Mouse (Mus musculus) heart, postnatal 36 days (tissue): ENCODE measurements around the gene Sdad1. TPM values are rescaled to one million over a fixed set of nuclear protein-coding genes. Genes with fewer than 3 reads are reported as not detected.
"Not testable (repeated sequence)": the region's sequence is repeated elsewhere in the genome, so short reads cannot be mapped to it uniquely, and the experiment has no call there.

Experiments used
- DNase-seq, 2 experiments: peaks; one replicate each; pipeline ENCODE4 v3.0.0; 2021 to 2022
- intact Hi-C: fragments of 180-260 bp; cut with DNase I; formaldehyde crosslinking; loops from one replicate; pipeline ENCODE4 v1.15.1; 2025
- total RNA-seq, 2 experiments: library from RNA; stranded (reverse); gene quantifications; 2 replicates each; pipeline ENCODE4 v1.2.3; 2021

The Sdad1 gene
- total RNA-seq: 10 to 100 TPM; 11.1 to 12.5 TPM

DNA sequence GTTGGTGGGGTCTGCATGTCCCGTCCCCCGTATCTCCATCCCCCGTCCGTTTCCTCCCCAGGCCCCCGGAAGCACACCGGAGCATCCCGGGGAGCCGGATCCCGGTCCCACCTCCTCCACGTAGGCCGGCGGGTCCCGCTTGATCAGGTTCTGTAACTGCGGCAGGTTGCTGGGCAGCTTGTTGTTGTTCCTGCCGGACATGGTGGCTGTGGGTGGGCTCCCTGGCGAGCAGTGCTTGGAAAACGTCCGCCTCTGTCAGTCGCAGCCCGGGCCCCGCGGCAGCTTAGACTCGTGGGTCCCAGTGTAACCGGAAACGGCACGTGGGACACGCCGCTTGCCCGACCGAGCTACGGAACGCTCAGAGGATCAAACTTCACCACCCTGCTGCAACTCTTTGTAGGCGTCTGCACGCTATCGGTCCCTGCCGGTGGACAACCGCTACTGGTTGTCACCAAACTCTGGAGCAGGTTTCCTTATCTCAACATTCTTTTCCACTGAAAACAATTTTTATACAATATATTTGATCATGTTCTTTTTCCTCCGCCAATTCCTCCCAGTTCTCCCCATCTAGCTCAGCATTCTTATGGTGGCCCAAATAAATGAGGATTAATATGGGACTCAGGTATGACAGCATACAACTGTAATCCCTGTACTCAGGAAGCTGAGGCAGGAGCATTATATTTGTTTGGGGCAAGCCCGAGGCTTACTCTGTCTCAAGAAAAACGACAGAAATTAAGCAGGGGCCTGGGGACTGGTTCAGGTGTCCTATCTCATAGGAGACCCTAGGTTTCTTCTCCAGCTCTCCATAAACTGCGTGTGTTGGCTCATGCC is at the start of gene Sdad1:
Sdad1 (minus strand) TSS at position 799 of the 831 bp plus-strand sequence.
- DNase-seq: peak; percentile 89 to 92
- intact Hi-C loops: loop anchor here (1.0 to 5.0 kb wide), 3 partner anchors 31 to 197 kb away; partner anchors contain the start of genes Naaa and Scarb2

- no peak for DNase-seq
- intact Hi-C loops: no loop called here
These were observed 48.6 kb upstream of the Sdad1 start for GRCm38 (mm10) chr5:92358767-92359455.

GRCm38 (mm10) chr5:92358033-92358432 is 47.8 kb upstream of the Sdad1 start:
- intact Hi-C loops: no loop called here
- DNase-seq: no peak

GRCm38 (mm10) chr5:92353517-92353916 is 43.2 kb upstream of the Sdad1 start:
- intact Hi-C loops: no loop called here
- peak; percentile 61 to 68 for DNase-seq

GRCm38 (mm10) chr5:92352716-92353115 is 42.4 kb upstream of the Sdad1 start:
- DNase-seq, intact Hi-C loops: not testable (repeated sequence)

DNA sequence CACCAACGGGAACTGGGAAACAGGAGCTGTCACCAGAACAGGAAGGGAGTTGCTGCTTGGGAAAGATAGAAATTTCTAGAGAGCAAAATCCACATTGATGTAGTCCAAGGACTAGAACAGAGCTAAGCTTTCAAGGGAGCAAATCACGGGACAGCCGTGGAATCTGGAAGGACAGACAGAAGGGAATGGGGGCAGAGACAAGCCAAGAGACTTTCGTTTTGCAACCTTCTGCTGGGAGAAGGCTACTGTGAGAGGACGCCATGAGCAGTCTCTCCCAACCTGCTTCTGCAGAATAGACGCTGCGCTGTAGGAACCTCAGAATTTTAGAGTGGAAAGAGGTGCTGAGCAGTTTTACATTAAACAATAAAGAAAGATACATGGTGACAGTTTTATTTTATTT is 39.5 kb upstream of the Sdad1 start:
- DNase-seq: no peak
- intact Hi-C loops: loop anchor here (2.0 kb wide), 1 partner anchor 19 kb away; the partner anchor contains the start of gene Art3

DNA sequence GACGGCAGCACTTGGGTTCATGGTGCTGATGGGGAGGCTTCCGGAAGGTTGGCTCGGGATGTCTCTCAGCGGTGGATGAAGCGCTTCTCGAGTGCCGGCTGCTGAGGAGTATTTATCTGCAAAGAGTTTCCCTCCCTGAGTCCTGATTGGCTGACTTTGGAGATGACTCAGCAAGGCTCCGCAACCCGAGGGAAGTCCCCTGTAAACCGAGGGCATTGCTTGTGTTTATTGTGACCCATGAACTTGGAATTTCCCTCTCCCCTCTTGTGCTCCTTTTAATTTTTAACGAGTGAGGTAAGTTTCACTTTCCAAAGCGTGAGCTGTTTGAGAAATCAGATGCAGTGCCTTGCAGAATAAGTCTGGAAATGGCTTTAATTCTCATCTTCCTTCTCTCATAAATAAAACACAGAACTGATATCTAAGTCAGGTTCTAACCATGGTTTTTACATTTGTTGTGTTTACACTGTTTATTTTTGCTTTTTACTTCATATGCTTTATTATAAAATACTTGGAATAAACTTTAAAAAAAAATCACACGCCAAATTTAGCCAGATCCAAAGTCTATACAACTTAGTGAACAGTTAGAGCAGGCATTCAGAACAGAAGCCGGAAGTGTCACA is 38.6 kb upstream of the Sdad1 start, which contains the start of gene Cxcl10:
Cxcl10 (minus strand) TSS at position 96 of the 620 bp plus-strand sequence.
- peak; percentile 43 to 46 for DNase-seq
- intact Hi-C loops: loop anchor here (2.0 kb wide), 1 partner anchor 18 kb away; the partner anchor contains the start of gene Art3

- intact Hi-C loops: no loop called here
- DNase-seq: no peak
These were observed 34.7 kb upstream of the Sdad1 start for GRCm38 (mm10) chr5:92345006-92345405.

DNA sequence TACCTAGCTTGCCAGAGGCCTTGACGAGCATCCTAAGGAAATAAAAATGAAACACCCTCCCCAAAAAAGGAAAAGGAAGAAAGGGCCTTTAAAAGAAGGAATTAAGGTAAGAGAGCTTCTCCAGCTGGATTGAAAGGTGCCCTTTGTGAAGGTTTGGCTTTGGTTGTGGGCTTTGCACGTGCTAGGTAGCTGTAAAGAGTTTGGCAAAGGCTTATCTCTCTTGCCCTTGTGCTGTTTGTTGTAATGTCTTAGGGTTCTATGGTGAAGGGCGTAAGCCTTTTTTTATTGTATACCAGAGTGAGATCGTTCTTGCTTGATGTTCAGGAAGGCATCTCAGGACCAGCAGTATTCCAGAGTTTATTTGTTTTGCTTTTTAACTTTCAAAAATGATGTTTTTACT is 30.3 kb upstream of the Sdad1 start:
- intact Hi-C loops: no loop called here
- no peak for DNase-seq

GRCm38 (mm10) chr5:92336743-92337142 is 26.5 kb upstream of the Sdad1 start:
- no peak for DNase-seq
- intact Hi-C loops: no loop called here

- intact Hi-C loops: loop anchor here (2.0 kb wide), 1 partner anchor 20 kb away; no protein-coding TSS in a partner anchor
- peak; percentile 53 to 65 for DNase-seq
These were observed 22.1 kb upstream of the Sdad1 start for GRCm38 (mm10) chr5:92332359-92332840.

GRCm38 (mm10) chr5:92331635-92332338 is 21.5 kb upstream of the Sdad1 start, which contains the start of gene Art3:
Art3 (plus strand) TSS chr5:92331827.
- intact Hi-C loops: loop anchor here (2.0 kb wide), 2 partner anchors 17 to 19 kb away; partner anchors contain the start of gene Cxcl10
- DNase-seq: no peak

DNA sequence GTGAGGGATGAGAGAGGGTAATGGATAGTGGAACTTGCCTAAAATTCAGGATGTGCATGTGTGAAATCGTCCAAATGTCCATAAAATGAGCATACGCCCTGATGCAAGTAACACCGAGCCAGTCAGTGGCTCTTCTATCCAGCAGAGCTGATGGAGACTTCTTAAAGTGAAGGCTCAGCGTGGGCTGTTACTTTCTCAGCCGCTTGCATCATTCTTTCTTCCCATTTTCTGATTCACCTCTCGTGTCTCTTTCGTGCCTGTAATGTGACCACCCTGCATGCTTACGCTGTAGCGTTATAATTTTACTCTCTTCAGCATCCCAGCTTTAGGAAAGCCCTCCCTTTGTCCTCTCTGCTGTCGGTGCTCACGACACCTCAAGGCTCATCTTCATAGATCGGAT is 20.8 kb upstream of the Sdad1 start:
- intact Hi-C loops: loop anchor here (2.0 kb wide), 1 partner anchor 18 kb away; the partner anchor contains the start of gene Cxcl10
- DNase-seq: no peak

DNA sequence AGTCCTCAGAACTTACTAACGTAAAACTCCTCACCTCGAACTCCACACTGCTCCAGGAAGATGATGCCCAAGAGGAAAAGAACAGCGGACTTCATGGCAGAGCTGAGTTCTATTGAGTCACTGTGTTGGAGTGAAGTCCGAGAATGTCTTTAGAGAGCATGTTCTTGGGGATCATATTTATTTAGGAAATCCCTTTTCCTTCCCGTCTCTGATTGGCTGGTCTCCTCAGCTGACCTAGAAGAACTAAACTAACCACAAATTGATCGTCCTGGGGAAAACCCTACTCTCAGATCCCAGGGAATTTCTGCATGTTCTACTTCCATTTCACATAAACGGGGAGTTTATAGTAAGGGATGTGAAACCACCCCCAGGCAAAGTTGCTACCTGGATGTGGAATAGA is 17.6 kb upstream of the Sdad1 start, which contains the start of gene Cxcl9:
Cxcl9 (minus strand) TSS at position 151 of the 400 bp plus-strand sequence.
- intact Hi-C loops: no loop called here
- DNase-seq: no peak

DNA sequence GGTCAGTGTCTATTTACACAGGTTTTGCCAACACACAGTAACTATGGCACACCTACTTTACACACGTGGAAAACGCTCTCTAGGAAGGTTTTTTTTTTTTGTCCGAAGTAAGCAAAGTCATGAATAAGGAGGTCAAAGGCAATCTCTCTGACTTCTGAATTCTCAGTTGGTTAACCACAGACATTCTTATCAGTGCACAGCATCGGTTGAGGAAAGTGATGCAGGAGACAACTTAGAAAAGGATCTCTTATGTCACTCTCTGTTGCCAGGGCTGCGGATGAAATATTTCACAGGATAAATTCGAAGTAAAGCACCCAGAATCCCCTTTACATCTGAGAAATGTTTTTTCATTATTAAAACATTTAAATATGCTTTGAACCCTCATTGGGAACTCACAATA is 17.1 kb upstream of the Sdad1 start:
- intact Hi-C loops: no loop called here
- DNase-seq: no peak

DNA sequence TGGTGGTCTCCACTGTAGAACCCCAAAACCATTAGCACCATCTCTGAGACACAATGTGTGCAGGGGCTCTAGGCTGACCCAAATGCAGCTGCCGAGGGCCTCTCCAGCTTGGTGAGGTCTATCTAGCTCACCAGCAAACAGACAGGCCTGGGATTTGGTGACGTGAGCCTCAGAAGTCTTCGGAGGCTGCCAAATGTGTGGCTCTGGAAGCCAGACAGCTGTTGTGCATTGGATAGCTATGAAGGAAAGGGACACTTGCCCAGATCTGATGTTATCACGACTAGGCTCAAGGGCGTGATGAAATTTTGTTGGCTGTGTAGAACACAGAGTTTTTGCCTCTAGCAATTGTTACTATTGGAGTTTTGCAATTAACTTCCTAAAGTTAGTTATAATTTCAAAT is 13.0 kb upstream of the Sdad1 start:
- intact Hi-C loops: no loop called here
- peak; percentile 68 to 73 for DNase-seq

- no peak for DNase-seq
These were observed 12.3 kb upstream of the Sdad1 start for GRCm38 (mm10) chr5:92322612-92323011.

DNA sequence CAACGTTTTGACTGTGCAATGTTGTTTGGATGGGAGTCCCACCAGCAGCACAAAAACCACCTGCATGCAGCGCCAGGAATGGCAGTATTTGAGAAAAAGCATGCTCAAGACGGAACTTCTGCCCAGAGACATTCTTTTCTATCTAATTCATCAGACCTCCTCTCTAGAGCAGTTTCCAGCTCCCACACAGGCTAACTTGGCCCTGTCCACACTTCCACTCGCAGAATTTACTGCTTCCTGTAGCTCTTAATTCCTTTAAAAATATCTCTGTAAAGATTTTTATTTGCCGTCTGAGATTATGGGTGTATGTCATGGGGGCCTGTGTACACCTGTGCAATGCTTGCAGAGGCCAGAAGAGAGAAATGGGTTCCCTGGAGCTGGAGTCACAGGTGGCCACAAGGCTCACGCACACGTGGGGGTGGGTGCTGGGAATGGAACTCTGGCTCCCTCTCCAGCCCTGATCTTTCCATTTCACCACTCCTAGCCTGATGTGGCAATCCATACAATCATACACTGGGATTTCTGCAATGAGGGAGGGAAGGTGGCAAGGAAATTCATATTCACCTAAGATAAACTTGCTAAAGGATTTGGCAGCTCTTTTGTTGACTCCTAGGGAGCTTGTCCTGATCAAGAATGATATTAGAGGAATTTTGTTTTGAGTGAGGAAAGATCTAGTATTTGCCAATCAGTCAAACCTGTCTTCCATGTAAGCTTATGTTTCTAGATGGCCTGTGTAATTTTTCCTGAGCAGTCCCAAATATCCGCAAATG is 11.5 kb upstream of the Sdad1 start:
- DNase-seq: no peak
- intact Hi-C loops: no loop called here

More at GRCm38 (mm10) chr5:92322612-92323011, 12.3 kb upstream of the Sdad1 start:
- intact Hi-C loops: no loop called here

GRCm38 (mm10) chr5:92318596-92318995 is 8.3 kb upstream of the Sdad1 start:
- no peak for DNase-seq
- intact Hi-C loops: no loop called here
